Comparison of ENCODE assay signal across 7 mouse cellular contexts in the genomic region with DNA sequence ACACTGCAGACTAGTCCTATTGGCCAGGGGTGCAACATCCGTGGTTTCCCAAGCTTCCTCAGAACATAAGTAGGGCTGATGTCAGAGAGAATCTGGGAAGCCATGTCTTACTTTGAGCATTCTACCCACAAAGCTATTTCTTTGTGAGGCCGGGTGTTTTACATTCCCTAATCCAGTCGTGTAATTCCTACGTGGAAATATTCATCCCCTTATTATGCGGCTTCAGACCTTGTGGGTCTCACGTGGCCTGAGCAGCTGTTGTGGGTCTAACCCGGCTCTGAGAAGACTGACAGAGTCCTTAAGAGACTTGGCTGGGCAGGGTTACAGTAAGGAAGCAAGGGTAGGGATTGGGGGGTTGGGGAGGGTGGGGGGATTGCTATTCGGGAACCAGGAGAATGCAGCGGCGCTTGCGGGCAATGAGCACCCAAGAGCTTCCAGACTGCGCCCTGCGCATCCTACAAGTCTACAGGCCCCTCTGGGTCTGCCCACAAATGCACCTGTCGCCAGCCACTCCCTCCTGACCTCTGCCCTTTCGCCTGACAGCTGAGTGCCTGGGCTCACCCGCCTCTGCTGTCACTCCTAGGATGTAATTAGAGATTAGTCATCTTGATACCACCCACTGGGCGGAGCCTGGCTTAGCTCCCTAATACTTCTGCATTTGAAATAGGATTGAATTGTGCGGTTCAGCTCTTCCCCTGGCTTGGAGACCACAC. TPM values are rescaled to one million over a fixed set of nuclear protein-coding genes. Genes with fewer than 3 reads are reported as not detected.
DNase-seq lines count a peak whose midpoint lies in the region; ATAC-seq and TF ChIP-seq lines count a peak whose summit lies in the region.

No protein-coding gene starts in this region.

- 15% methylated on average over 18 of the region's 18 CpGs for WGBS in forebrain, embryonic 13.5 days
- 25% methylated on average over 18 of the region's 18 CpGs for WGBS in large intestine, adult 2 months
- 16% methylated on average over 18 of the region's 18 CpGs for WGBS in olfactory bulb, adult 2 months

- H3K27ac ChIP-seq in forebrain, embryonic 13.5 days: peak overlapping the region; percentile 19; the same call in 1 of the 2 replicates
- peak overlapping the region; percentile 68 for H3K27ac ChIP-seq in olfactory bulb, adult 2 months (ENCODE audit: insufficient read depth, low read depth, low read length)

- H3K4me3 ChIP-seq in C2C12 (ENCODE audit: insufficient read depth, poor library complexity, severe bottlenecking): no peak overlapping the region
- H3K4me3 ChIP-seq in forebrain, embryonic 13.5 days: peak overlapping the region; percentile 27
- peak overlapping the region; percentile 25; the same call in 1 of the 2 replicates for H3K4me3 ChIP-seq in olfactory bulb, adult 2 months (ENCODE audit: insufficient read depth, low read depth, low read length)

- H3K79me2 ChIP-seq in C2C12 (ENCODE audit: control insufficient read depth, insufficient read depth): no peaks in the 10 kb centered on the region

- peak overlapping the region; percentile 43; the same call in 1 of the 2 replicates for H3K9ac ChIP-seq in forebrain, embryonic 13.5 days

- H3K9me3 ChIP-seq in forebrain, embryonic 13.5 days (replicated peaks): no peaks in the 10 kb centered on the region

- H3K4me2 ChIP-seq in forebrain, embryonic 13.5 days: peak overlapping the region; percentile 57

- H3K36me3 ChIP-seq in C2C12 (ENCODE audit: control insufficient read depth, insufficient read depth): no peaks in the 10 kb centered on the region
- no peaks in the 10 kb centered on the region for H3K36me3 ChIP-seq in forebrain, embryonic 13.5 days (ENCODE audit: poor library complexity, severe bottlenecking)

- peaks cover 13% of the 10 kb centered on the region for H3K4me1 ChIP-seq in forebrain, embryonic 13.5 days
- H3K4me1 ChIP-seq in olfactory bulb, adult 2 months (ENCODE audit: control insufficient read depth, insufficient read depth, low read length): peaks cover 7% of the 10 kb centered on the region

- H3K79me3 ChIP-seq in C2C12 (ENCODE audit: low read depth): no peaks in the 10 kb centered on the region

- peak; percentile 89 for ATAC-seq in forebrain, embryonic 13.5 days
- ATAC-seq in activated CD4-positive, CD25-positive, alpha-beta regulatory T cell, adult 4 months: no peak

- H3ac ChIP-seq in C2C12 (ENCODE audit: control insufficient read depth, insufficient read length, low read depth): no peak overlapping the region

- no peak for TF ChIP-seq CTCF in C2C12 (IDR thresholded peaks at IDR 0.05; ENCODE audit: control insufficient read depth, insufficient read depth, insufficient read length)
- no peak for TF ChIP-seq CTCF in olfactory bulb, adult 2 months (IDR thresholded peaks at IDR 0.05; ENCODE audit: insufficient read depth, low read depth, low read length)

- TF ChIP-seq POLR2A in olfactory bulb, adult 2 months (IDR thresholded peaks at IDR 0.05; ENCODE audit: insufficient read depth, low read depth, low read length): no peak

- no peaks in the 10 kb centered on the region for H3K27me3 ChIP-seq in C2C12 (ENCODE audit: control insufficient read depth, insufficient read depth, insufficient read length)
- no peaks in the 10 kb centered on the region for H3K27me3 ChIP-seq in forebrain, embryonic 13.5 days

- DNase-seq in 416B (ENCODE audit: low read depth): peak; percentile 4
- DNase-seq in large intestine, adult 2 months (ENCODE audit: low read depth, low spot score): peak; percentile 47
- DNase-seq in thymus, postnatal 10 days (ENCODE audit: low spot score in 2 of 2): no peak

TF ChIP-seq in C2C12, 6 proteins besides CTCF, POLR2A, EP300 and RAD21:
- peak; percentile 61 for TF ChIP-seq USF1 (IDR thresholded peaks at IDR 0.05; ENCODE audit: low read depth)
- TF ChIP-seq MAX (IDR thresholded peaks at IDR 0.05): no peak
- peak; percentile 95 for TF ChIP-seq MYOD1 (IDR thresholded peaks at IDR 0.05; ENCODE audit: control insufficient read depth, insufficient read length, low read depth)
- no peak for TF ChIP-seq MYOG (IDR thresholded peaks at IDR 0.05; ENCODE audit: control insufficient read depth, extremely low read depth, insufficient read length)
- no peak for TF ChIP-seq CEBPB (IDR thresholded peaks at IDR 0.05; ENCODE audit: low read depth)
- no peak for TF ChIP-seq FOSL1 (IDR thresholded peaks at IDR 0.05; ENCODE audit: insufficient read depth, low read length, poor library complexity, severe bottlenecking)

RNA-seq across cellular contexts. Expression of a gene that starts 15.5 kb away (rescaled TPM):
- polyA plus RNA-seq in C2C12 (2012; fragmentation: generic; extraction: Trizol): 2.2 TPM
- 173 and 201 TPM in 2 replicates for polyA plus RNA-seq in forebrain, embryonic 13.5 days (2015; fragmentation: Nextera tagmentation; extraction: Ambion mirVana)
- polyA plus RNA-seq in large intestine, adult 2 months (2012; rRNA removed): 1.9 and 4.2 TPM in 2 replicates
- polyA plus RNA-seq in olfactory bulb, adult 2 months (2012; ENCODE audit: insufficient read depth, insufficient read length, low replicate concordance, missing spikeins): 265 and 822 TPM in 2 replicates
- polyA plus RNA-seq in activated CD4-positive, CD25-positive, alpha-beta regulatory T cell, adult 4 months (2017; shearing (Covaris generic)): under 1 TPM; 0.12 to 0.87 TPM

RNA-seq across cellular contexts. Expression of a gene that starts 44.8 kb away (rescaled TPM):
- 0.02 TPM for polyA plus RNA-seq in C2C12 (2012; fragmentation: generic; extraction: Trizol)
- polyA plus RNA-seq in forebrain, embryonic 13.5 days (2015; fragmentation: Nextera tagmentation; extraction: Ambion mirVana): not detected in 2 replicates
- polyA plus RNA-seq in large intestine, adult 2 months (2012; rRNA removed): not detected in 2 replicates
- polyA plus RNA-seq in olfactory bulb, adult 2 months (2012; ENCODE audit: insufficient read depth, insufficient read length, low replicate concordance, missing spikeins): not detected in 2 replicates
- not detected for polyA plus RNA-seq in activated CD4-positive, CD25-positive, alpha-beta regulatory T cell, adult 4 months (2017; shearing (Covaris generic))

Comparison
In these comparisons a context has a peak if more than half of its experiments do, and no peak if none do; other contexts are left out.
1. DNase-seq: peak in 416B (single experiment) and large intestine, adult 2 months (single experiment); none in thymus, postnatal 10 days (0 of 2).
2. RNA of a gene that starts 15.5 kb away (polyA plus RNA-seq): 265 to 822 TPM in olfactory bulb, adult 2 months and 173 to 201 TPM in forebrain, embryonic 13.5 days; 2.2 TPM in C2C12 (single experiment), 1.9 to 4.2 TPM in large intestine, adult 2 months and 0.12 to 0.87 TPM in activated CD4-positive, CD25-positive, alpha-beta regulatory T cell, adult 4 months; every median in the first group is over 10 times any median in the second.